Mouse (Mus musculus): ENCODE results near the gene Klhl26. TPM values are rescaled to one million over a fixed set of nuclear protein-coding genes. Genes with fewer than 3 reads are reported as not detected.

Klhl26 gene
- polyA plus RNA-seq, 1 experiment from 2014 or later, result 28.2 TPM

DNA sequence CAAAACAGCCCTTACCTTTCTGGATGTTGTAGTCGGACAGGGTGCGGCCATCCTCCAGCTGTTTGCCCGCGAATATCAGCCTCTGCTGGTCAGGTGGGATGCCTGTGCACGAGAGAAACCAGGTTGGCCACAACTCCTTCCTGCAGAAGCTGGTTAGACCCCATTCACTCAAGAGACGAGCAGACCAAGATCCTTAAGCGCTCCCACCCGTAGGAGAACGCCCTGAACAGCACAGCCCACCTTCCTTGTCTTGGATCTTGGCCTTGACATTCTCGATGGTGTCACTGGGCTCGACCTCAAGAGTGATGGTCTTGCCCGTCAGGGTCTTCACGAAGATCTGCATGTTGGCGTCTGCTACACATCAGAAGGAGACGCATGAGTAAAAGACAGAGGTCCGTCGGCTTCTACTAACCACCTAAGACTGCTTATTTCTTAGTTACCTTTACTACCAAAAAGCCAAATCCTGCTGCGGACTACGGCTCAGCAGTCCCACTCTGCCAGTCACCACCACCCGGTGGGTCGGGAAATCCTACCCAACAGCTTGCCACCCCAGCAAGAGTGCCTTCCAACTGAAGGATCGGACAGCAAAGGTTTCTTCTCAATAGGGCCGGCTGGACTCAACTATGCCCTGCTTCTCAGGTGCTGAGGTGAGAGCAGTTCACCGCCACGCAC is 32.6 kb upstream of the Klhl26 start:
- Histone ChIP-seq H3K9ac (peak overlapping the region; percentile 100), H3K27ac (peak overlapping the region; percentile 96), H3K27me3 (no peaks in the 10 kb centered on the region), H3K4me1 (peaks cover 40% of the 10 kb centered on the region), H3K36me3 (peaks cover 46% of the 10 kb centered on the region), H3K4me2 (peak overlapping the region; percentile 97), H3K9me3 (no peaks in the 10 kb centered on the region), H3K4me3 (peak overlapping the region; percentile 98)
- WGBS, result 12% methylated on average over 25 of the region's 25 CpGs
- no peak for ATAC-seq (ENCODE audit: insufficient number of reproducible peaks, insufficient read depth, low FRiP score, low TSS enrichment, low read depth)

DNA sequence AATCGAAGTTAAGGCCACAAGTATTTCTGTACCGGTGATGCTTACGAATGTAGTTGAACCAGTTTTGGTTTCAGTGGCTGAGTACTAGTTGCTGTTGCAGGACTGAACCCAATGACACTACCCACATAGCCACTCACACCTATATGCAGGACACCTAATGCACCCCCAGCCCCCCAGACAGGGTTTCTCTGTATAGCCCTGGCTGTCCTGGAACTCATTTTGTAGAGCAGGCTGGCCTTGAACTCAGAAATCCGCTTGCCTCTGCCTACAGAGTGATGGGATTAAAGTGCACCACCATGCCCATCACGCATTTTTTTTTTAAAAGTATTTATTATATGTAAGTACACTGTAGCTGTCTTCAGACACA is 30.2 kb upstream of the Klhl26 start:
- WGBS, result 51% methylated on average over 5 of the region's 5 CpGs

GRCm38 (mm10) chr8:70506328-70507026 is 29.7 kb upstream of the Klhl26 start, which contains the start of gene Rex1bd:
Gene Rex1bd, minus strand, starts transcription at chr8:70506752.
- Histone ChIP-seq H3K27me3 (peaks cover 12% of the 10 kb centered on the region), H3K9ac (peak within 1 kb of the TSS; percentile 89), H3K4me2 (peak within 1 kb of the TSS; percentile 73), H3K36me3 (peaks cover 27% of the 10 kb centered on the region), H3K4me1 (peaks cover 67% of the 10 kb centered on the region), H3K4me3 (peak within 1 kb of the TSS; percentile 68), H3K27ac (peak within 1 kb of the TSS; percentile 94), H3K9me3 (no peaks in the 10 kb centered on the region)
- WGBS, result 2% methylated on average over 40 of the region's 40 CpGs
- ATAC-seq (ENCODE audit: insufficient number of reproducible peaks, insufficient read depth, low FRiP score, low TSS enrichment, low read depth), result peak; percentile 81

More for the DNA sequence above, 30.2 kb upstream of the Klhl26 start:
- H3K9ac ChIP-seq, result no peak overlapping the region
- peaks cover 7% of the 10 kb centered on the region for H3K27me3 ChIP-seq
- no peak for ATAC-seq (ENCODE audit: insufficient number of reproducible peaks, insufficient read depth, low FRiP score, low TSS enrichment, low read depth)
- H3K36me3 ChIP-seq, result peaks cover 30% of the 10 kb centered on the region
- H3K4me2 ChIP-seq, result peak overlapping the region; percentile 73
- H3K27ac ChIP-seq, result peak overlapping the region; percentile 53
- H3K4me1 ChIP-seq, result peaks cover 64% of the 10 kb centered on the region
- H3K4me3 ChIP-seq, result peak overlapping the region; percentile 68
- H3K9me3 ChIP-seq, result no peaks in the 10 kb centered on the region

GRCm38 (mm10) chr8:70505698-70506327 is 29.0 kb upstream of the Klhl26 start:
- H3K9me3 ChIP-seq, result no peaks in the 10 kb centered on the region
- peak overlapping the region; percentile 73 for H3K4me2 ChIP-seq
- H3K4me1 ChIP-seq, result peaks cover 68% of the 10 kb centered on the region
- peaks cover 30% of the 10 kb centered on the region for H3K36me3 ChIP-seq
- peak overlapping the region; percentile 94 for H3K27ac ChIP-seq
- peak overlapping the region; percentile 89 for H3K9ac ChIP-seq
- ATAC-seq (ENCODE audit: insufficient number of reproducible peaks, insufficient read depth, low FRiP score, low TSS enrichment, low read depth), result no peak
- 31% methylated on average over 32 of the region's 32 CpGs for WGBS
- H3K27me3 ChIP-seq, result peaks cover 19% of the 10 kb centered on the region
- H3K4me3 ChIP-seq, result peak overlapping the region; percentile 68

DNA sequence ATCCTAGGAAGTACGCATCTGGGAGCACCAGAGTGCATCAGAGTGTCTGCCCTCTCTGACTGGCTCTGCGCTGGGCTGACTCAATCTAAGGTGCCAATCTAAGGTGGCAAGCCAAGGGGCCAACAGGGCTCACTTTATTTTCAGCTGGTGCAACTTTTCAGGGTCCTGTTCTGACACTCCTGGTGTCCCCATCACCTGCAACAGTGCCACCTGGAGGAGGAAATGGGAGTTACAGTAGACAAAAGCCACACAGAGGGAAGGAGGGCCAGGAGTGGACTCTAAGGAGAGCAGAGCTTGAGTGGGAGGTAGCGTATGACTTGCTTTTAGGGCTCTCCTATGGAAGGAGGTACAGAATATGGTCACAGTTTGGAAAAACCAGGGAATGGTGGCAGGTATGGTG is 28.1 kb upstream of the Klhl26 start:
- Histone ChIP-seq H3K36me3 (peaks cover 37% of the 10 kb centered on the region), H3K9me3 (no peaks in the 10 kb centered on the region), H3K9ac (no peak overlapping the region), H3K27ac (peak overlapping the region; percentile 94), H3K4me3 (peak overlapping the region; percentile 68), H3K4me2 (peak overlapping the region; percentile 73), H3K4me1 (peaks cover 77% of the 10 kb centered on the region), H3K27me3 (peaks cover 26% of the 10 kb centered on the region)
- no peak for ATAC-seq (ENCODE audit: insufficient number of reproducible peaks, insufficient read depth, low FRiP score, low TSS enrichment, low read depth)
- WGBS, result 41% methylated on average over 3 of the region's 3 CpGs

DNA sequence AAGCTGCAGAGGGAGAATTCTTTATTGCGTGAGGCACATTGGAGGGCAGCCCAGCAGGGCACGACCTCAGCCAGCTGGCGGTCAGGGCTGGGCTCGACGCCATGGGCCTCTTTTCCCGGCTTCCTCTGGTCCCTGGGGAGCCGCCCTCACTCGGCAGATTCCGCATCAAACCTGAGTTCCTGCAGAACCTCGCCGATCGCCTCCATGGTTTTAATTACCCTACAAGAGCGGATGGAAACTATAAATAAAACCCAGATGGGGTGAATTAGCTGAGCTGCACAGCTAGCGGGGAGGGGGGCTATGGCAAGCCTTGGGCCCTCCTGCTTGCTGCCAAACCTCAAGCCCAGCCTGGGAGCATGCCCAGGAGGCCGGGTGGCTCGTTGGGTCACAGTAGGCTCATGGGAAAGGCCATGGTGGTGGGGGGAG is 27.5 kb upstream of the Klhl26 start:
- Histone ChIP-seq H3K36me3 (peaks cover 37% of the 10 kb centered on the region), H3K27me3 (peaks cover 26% of the 10 kb centered on the region), H3K4me1 (peaks cover 80% of the 10 kb centered on the region), H3K9ac (0 out of 2 replicates have a peak overlapping the region, but pooled peaks have one; percentile 27), H3K4me2 (peak overlapping the region; percentile 73), H3K4me3 (peak overlapping the region; percentile 68), H3K27ac (peak overlapping the region; percentile 94), H3K9me3 (no peaks in the 10 kb centered on the region)
- WGBS, result 25% methylated on average over 16 of the region's 16 CpGs
- peak; percentile 41 for ATAC-seq (ENCODE audit: insufficient number of reproducible peaks, insufficient read depth, low FRiP score, low TSS enrichment, low read depth)

DNA sequence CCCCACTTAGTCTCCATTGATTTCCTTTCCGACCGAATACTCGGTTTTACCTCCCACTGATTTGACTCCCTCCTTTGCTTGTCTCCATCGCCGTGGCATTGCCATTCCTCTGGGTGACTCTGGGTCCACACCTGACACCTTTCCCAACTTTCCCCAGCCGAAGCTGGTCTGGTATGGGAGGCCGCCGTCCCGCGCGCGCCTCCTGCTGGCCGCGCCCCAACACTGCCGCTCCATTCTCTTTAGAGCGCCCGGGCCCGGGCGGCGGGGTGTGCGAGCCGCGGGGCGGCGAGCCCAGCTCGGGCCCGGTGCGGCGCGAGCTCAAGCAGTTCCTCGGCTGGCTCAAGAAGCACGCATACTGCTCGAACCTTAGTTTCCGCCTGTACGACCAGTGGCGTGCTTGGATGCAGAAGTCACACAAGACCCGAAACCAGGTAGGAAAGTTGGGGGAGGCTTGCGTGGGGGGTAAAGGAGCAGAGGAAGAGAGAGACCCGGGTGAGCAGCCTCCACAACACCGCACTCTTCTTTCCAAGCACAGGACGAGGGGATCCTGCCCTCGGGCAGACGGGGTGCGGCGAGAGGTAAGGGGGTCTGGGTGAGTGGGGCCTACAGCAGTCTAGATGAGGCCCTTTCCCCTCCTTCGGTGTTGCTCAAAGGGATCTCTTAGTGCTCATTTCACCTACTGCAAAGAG is 26.4 kb upstream of the Klhl26 start:
- Histone ChIP-seq H3K9ac (peak overlapping the region; percentile 49), H3K4me3 (peak overlapping the region; percentile 19), H3K36me3 (peaks cover 31% of the 10 kb centered on the region), H3K4me2 (peak overlapping the region; percentile 73), H3K27ac (peak overlapping the region; percentile 94), H3K9me3 (no peaks in the 10 kb centered on the region), H3K27me3 (peaks cover 32% of the 10 kb centered on the region), H3K4me1 (peaks cover 78% of the 10 kb centered on the region)
- 11% methylated on average over 46 of the region's 46 CpGs for WGBS
- no peak for ATAC-seq (ENCODE audit: insufficient number of reproducible peaks, insufficient read depth, low FRiP score, low TSS enrichment, low read depth)

- Histone ChIP-seq H3K4me1 (peaks cover 77% of the 10 kb centered on the region), H3K9ac (peak overlapping the region; percentile 49; the same call in 1 of the 2 replicates), H3K4me3 (no peak overlapping the region), H3K27ac (no peak overlapping the region; the same call in 1 of the 2 replicates), H3K4me2 (peak overlapping the region; percentile 73; the same call in 1 of the 2 replicates), H3K27me3 (peaks cover 34% of the 10 kb centered on the region), H3K9me3 (no peaks in the 10 kb centered on the region), H3K36me3 (peaks cover 25% of the 10 kb centered on the region)
- no peak for ATAC-seq (ENCODE audit: insufficient number of reproducible peaks, insufficient read depth, low FRiP score, low TSS enrichment, low read depth)
- WGBS, result 34% methylated on average over 12 of the region's 12 CpGs
Observed at GRCm38 (mm10) chr8:70502540-70502939, 25.8 kb upstream of the Klhl26 start.

GRCm38 (mm10) chr8:70501820-70502529 is 25.2 kb upstream of the Klhl26 start:
- Histone ChIP-seq H3K9me3 (no peaks in the 10 kb centered on the region), H3K9ac (peak overlapping the region; percentile 49; the same call in 1 of the 2 replicates), H3K27ac (no peak overlapping the region), H3K4me3 (0 out of 2 replicates have a peak overlapping the region, but pooled peaks have one; percentile 3), H3K4me1 (peaks cover 73% of the 10 kb centered on the region), H3K36me3 (peaks cover 25% of the 10 kb centered on the region), H3K4me2 (peak overlapping the region; percentile 73), H3K27me3 (peaks cover 37% of the 10 kb centered on the region)
- no peak for ATAC-seq (ENCODE audit: insufficient number of reproducible peaks, insufficient read depth, low FRiP score, low TSS enrichment, low read depth)
- WGBS, result 25% methylated on average over 23 of the region's 23 CpGs

- Histone ChIP-seq H3K27ac (no peak overlapping the region), H3K4me3 (0 out of 2 replicates have a peak overlapping the region, but pooled peaks have one; percentile 2), H3K36me3 (peaks cover 24% of the 10 kb centered on the region; the same call in 1 of the 2 replicates), H3K9ac (no peak overlapping the region), H3K4me1 (peaks cover 74% of the 10 kb centered on the region), H3K4me2 (peak overlapping the region; percentile 40), H3K27me3 (peaks cover 50% of the 10 kb centered on the region), H3K9me3 (no peaks in the 10 kb centered on the region)
- WGBS, result 13% methylated on average over 39 of the region's 39 CpGs
- no peak for ATAC-seq (ENCODE audit: insufficient number of reproducible peaks, insufficient read depth, low FRiP score, low TSS enrichment, low read depth)
Observed at GRCm38 (mm10) chr8:70500386-70501301, 23.9 kb upstream of the Klhl26 start.
